Mouse (Mus musculus) myocyte (in vitro differentiated cells): ENCODE data around the gene Gmds.

ENCODE experiments used
- MAX ChIP-seq: IDR thresholded peaks from one replicate; pipeline ENCODE4 v1.6.1; 2011; ENCODE audit warnings: low read depth, mild to moderate bottlenecking, control low read depth
- POLR2AphosphoS2 ChIP-seq: IDR thresholded peaks from one replicate; pipeline ENCODE4 v1.6.1; 2011; ENCODE audit warnings: low read depth, control low read depth; ENCODE audit not compliant: insufficient read length

- TF ChIP-seq MAX (no peak), POLR2AphosphoS2 (no peak)
Measured at GRCm38 (mm10) chr13:31827160-31827559, 511.4 kb downstream of the Gmds start.
